9 mouse cellular contexts compared by ENCODE assay signal in genomic region chr12:35831268-35831667, GRCm38 (mm10).
DNase-seq lines count a peak whose midpoint lies in the region; ATAC-seq and TF ChIP-seq lines count a peak whose summit lies in the region.
"Had no signal": no experiment of that assay in that cellular context is flagged by ENCODE, and none has a peak within 500 bp of the region (broad histone marks: within the 10 kb centered on the region; RNA-seq: fewer than 3 reads in every experiment).

No protein-coding gene starts in this region.

- no peaks in the 10 kb centered on the region for H3K9me3 ChIP-seq in ES-Bruce4 (replicated peaks; ENCODE audit: control insufficient read depth, insufficient read depth, low read length, poor library complexity, severe bottlenecking)
- no peaks in the 10 kb centered on the region for H3K9me3 ChIP-seq in lung, postnatal 0 days (ENCODE audit: low read length)
- H3K9me3 ChIP-seq: embryonic facial prominence, embryonic 15.5 days had no signal

- peak; percentile 44 for ATAC-seq in lung, postnatal 0 days
- no peak for ATAC-seq in erythroid progenitor cell, adult 5-6 weeks (replicated peaks; ENCODE audit: low FRiP score, poor library complexity, severe bottlenecking)

- no peak overlapping the region for H3K4me3 ChIP-seq in ES-Bruce4 (ENCODE audit: low read depth, low read length)
- H3K4me3 ChIP-seq in lung, postnatal 0 days (ENCODE audit: low read depth, low read length) = no peak overlapping the region
- H3K4me3 ChIP-seq: embryonic facial prominence, embryonic 15.5 days had no signal

- no peak for TF ChIP-seq POLR2A in ES-Bruce4 (IDR thresholded peaks at IDR 0.05; ENCODE audit: insufficient read depth, low read length)

- H3K27ac ChIP-seq in ES-Bruce4 (ENCODE audit: insufficient read depth, low read length) = no peak overlapping the region
- H3K27ac ChIP-seq in lung, postnatal 0 days (ENCODE audit: low read length) = no peak overlapping the region
- H3K27ac ChIP-seq: embryonic facial prominence, embryonic 15.5 days had no signal

- DNase-seq in kidney, adult 9 months = peak; percentile 50
- DNase-seq in kidney, adult 18-20 months = no peak
- DNase-seq in cerebellum, postnatal 14 days = peak; percentile 37 to 52
- DNase-seq in induced T-regulatory cell, adult 2 months (ENCODE audit: low read depth) = peak; percentile 75
- DNase-seq in lung, postnatal 0 days (ENCODE audit: low spot score) = peak; percentile 96
- peak; percentile 57 for DNase-seq in skeletal muscle tissue, adult 2 months (ENCODE audit: low read depth, low spot score)

- no peak for TF ChIP-seq EP300 in ES-Bruce4 (IDR thresholded peaks at IDR 0.05; ENCODE audit: insufficient read depth, low read depth, low read length)
- TF ChIP-seq EP300 in lung, postnatal 0 days (IDR thresholded peaks at IDR 0.05) = peak; percentile 67; the same call in 1 of the 2 replicates

- H3K4me1 ChIP-seq in ES-Bruce4 (ENCODE audit: control insufficient read depth, insufficient read depth, low read length) = no peaks in the 10 kb centered on the region
- no peaks in the 10 kb centered on the region for H3K4me1 ChIP-seq in lung, postnatal 0 days (ENCODE audit: insufficient read depth, low read depth, low read length)

- 2% methylated on average over 5 of the region's 5 CpGs for WGBS in lung, postnatal 0 days

- peak; percentile 26 for TF ChIP-seq CTCF in ES-Bruce4 (IDR thresholded peaks at IDR 0.05; ENCODE audit: low read depth, low read length)
- TF ChIP-seq CTCF in lung, postnatal 0 days (IDR thresholded peaks at IDR 0.05) = peak; percentile 95

- H3K27me3 ChIP-seq in ES-Bruce4 (ENCODE audit: control insufficient read depth, insufficient read depth, low read length, poor library complexity, severe bottlenecking) = no peaks in the 10 kb centered on the region
- no peaks in the 10 kb centered on the region for H3K27me3 ChIP-seq in lung, postnatal 0 days (replicated peaks; ENCODE audit: insufficient read depth, low read length)
- H3K27me3 ChIP-seq: embryonic facial prominence, embryonic 15.5 days had no signal

- no peak overlapping the region for H3K9ac ChIP-seq in ES-Bruce4 (ENCODE audit: low read depth, poor library complexity, severe bottlenecking)
- H3K9ac ChIP-seq in lung, postnatal 0 days (replicated peaks; ENCODE audit: low read depth) = no peak overlapping the region
- H3K9ac ChIP-seq: embryonic facial prominence, embryonic 15.5 days had no signal

- no peak overlapping the region for H3K4me2 ChIP-seq in lung, postnatal 0 days (replicated peaks; ENCODE audit: low read depth, low read length)
- H3K4me2 ChIP-seq: embryonic facial prominence, embryonic 15.5 days had no signal

- no peaks in the 10 kb centered on the region for H3K36me3 ChIP-seq in ES-Bruce4 (ENCODE audit: control insufficient read depth, insufficient read depth, low read length, poor library complexity, severe bottlenecking)
- no peaks in the 10 kb centered on the region for H3K36me3 ChIP-seq in lung, postnatal 0 days (ENCODE audit: insufficient read depth, low read length)
- H3K36me3 ChIP-seq: embryonic facial prominence, embryonic 15.5 days had no signal
